Mouse (Mus musculus): ENCODE results near the gene 1700037C18Rik.
A peak's percentile ranks its signal among the peaks of the same experiment; 100 is the strongest.

The 1700037C18Rik gene

DNA sequence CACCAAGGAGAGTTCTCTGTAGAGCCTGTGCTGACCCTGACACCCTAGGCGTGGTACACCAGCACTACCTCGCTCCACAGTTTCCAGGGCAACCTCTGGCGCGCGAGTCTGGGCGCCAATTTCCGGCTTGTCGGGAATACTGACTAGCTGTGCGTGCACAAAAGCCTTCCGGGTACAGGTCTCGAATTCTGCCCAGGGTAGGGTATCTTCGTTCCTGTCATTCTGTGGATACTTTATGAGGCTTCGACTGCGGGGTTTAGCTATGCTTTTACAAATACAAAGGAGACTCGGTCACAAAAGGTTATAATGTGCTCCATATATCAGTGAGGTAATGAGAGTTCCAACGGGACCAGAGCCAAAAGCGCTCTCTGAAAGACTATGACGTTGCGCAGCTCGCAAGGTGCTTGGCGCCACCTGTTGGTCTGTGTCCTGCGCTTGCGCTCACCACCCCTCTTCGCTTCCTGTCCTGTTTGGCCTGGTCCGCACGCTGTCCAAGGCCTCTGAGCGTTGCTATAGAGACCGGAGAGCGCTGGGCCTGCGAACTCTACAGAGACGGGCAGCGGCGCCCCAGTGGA is at the start of gene 1700037C18Rik, which contains the start of gene Cluap1:
Gene 1700037C18Rik, minus strand, starts transcription at position 153 of the 575 bp plus-strand sequence.
Gene Cluap1, plus strand, starts transcription at position 265 of the 575 bp plus-strand sequence.
- peak; percentile 93 to 95 for DNase-seq

DNA sequence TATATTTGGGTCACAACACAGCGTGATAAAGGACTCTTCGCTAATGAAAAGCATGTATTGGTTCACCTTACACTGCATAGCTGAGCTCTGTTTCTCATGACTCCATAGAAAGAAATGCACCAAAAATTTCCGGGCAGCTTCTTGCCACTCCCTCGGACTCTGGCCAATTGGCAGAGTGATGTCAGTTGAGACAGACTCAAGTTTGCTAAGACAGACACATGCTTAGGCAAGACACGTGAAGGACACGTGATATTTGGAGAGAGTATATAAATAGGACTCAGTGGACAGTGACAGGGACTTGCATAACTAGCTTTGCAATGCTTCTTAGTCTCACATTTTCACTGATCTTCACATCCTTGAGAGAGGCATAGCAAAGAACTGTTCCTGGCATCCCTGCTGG is 47.9 kb upstream of the 1700037C18Rik start:
- peak; percentile 48 to 69 for DNase-seq

DNA sequence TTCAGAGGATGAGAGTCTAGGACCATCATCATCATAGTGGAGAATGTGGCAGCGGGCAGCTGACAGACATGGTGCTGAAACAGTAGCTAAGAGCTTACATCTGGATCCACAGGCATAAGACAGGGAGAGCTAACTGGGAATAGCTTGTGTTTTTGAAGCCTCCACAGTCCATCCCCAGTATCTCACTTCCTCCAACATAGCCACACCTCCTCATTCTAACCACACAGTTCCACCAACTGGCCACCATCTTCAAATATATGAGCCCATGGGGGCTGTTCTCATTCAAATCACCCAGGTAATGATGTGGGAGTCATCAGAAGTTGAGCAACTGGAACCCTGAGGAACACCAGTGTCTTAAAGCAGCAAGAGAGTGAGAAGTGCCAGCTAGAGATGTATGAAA is 42.7 kb upstream of the 1700037C18Rik start:
- no peak for DNase-seq

DNA sequence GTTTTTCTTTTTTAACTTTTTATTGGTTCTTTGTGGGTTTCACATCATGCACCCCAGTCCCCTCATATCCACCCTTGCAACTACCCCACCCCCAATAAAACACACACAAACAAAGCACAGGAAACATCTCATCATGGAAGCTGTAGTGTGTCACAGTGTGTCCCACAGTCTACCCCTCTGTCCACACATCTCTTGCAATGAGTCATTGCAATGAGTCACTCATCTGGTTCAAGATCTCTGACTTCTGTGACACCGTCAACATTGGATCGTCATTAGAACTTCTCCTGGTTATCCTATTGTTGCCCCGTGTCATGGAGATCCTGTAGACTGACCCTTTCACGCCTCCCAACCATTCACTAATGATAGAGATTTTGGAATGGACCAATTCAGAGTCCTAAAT is 26.2 kb upstream of the 1700037C18Rik start:
- DNase-seq, result no peak

DNA sequence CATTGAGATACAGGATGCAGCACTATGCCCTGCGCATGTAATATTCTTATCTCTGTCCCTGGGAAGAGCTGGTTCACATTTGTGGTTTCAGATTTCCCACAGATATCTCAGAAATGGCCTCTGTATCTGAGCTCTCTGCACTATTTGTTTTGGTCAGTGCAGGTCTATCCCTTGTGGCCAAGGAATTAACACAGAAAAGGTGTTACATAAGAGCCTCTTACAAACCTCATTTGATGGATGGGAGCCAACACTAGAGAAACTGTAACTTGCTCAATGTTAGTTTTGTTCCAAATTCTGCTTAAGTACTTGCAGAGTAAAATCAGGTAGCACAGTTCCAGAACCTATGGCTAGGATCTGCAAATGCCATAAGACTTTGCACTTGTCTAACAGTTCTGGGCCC is 25.6 kb upstream of the 1700037C18Rik start:
- DNase-seq, result no peak

DNA sequence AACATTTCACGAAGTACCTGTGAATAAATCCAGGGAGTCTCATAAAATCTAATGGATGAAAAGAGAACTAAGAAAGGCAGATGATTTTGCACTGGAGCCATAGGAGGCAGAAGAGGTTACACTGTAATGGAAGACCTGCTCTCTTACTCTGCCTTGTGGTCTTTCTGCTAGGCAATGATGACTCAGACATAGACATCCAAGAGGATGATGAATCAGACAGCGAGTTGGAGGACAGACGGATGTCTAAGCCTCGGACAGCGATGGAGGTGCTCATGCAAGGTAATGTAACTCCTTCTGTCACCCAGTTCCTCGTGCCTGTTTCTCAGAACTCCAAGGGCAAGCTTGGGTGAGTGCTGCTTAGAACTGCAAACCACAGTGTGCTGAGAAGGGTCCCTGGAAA is 25.0 kb upstream of the 1700037C18Rik start:
- DNase-seq, result no peak

DNA sequence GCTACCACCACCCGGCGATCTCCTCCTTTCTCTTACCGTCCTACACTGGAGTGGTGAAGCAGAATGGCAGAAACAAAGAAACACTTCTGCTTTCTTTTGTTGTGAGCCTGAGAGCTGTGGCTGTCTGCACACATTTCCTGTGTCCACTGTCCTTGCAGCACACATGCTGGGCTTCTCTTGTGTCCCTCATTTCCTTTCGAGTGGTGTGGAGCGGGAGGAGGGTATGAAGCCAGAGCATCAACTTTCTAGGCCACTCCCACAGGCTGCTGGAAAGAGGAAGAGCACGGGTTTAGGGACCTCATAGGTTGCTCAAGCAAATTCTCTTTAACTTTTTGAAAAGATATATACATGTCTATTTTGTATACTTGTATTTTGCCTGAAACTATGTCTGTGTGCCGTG is 20.7 kb upstream of the 1700037C18Rik start:
- DNase-seq, result no peak

DNA sequence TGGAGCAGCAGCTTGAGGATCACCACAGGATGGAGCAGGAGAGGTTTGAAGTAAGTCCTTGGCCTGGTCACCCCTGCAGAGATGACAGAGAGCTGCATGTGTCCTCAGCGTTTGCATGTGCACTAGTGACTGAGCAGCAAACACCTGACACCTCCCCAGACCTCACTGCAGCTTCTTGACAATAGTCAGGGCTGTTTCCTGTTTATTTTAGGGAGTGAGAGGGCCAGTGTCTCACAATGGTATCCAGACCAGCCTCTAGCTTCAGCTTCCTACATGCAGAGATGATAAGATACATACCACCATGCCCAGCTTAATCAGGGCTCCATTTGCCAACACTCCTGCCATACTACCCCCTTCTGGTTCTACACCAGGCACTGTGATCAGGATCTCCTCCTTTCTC is 20.1 kb upstream of the 1700037C18Rik start:
- DNase-seq, result no peak

DNA sequence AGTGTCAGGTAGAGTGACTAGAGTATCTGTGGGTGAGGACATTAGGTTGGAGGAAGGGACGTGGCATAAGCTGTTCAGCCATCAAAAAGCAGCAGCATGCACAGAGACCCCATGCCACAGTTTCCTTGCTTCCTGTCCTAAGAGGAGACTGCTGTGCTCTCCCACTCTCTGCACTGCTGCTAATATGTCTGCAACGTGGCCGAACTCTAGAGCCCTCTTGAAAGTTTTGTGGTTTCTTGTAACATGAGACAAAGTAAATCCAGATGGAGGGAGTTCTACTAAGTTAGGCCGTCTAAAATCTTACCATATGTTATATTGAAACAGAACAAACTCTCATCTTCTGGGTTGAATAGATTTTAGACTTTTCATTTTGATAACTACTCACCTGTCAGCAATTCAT is 15.5 kb upstream of the 1700037C18Rik start:
- DNase-seq, result no peak

DNA sequence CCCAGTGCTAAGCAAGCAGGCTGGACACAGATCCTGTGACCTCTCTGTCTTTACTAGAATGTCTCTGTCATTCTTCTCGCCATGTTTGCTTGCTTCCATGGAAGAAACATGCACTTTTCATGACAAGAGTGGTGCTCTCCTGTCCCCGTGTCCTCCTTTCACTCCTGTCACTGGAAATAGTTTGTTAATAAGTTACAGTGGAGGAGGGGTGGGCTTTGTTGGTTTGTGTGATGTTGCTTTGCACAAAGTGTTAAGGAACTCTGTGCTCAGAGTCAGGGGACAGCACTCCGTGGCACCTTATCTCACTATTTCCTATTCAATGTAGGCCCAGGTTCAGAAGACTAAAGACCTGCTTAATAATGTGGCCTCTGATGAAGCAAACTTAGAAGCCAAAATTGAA is 15.0 kb upstream of the 1700037C18Rik start:
- DNase-seq, result no peak

DNA sequence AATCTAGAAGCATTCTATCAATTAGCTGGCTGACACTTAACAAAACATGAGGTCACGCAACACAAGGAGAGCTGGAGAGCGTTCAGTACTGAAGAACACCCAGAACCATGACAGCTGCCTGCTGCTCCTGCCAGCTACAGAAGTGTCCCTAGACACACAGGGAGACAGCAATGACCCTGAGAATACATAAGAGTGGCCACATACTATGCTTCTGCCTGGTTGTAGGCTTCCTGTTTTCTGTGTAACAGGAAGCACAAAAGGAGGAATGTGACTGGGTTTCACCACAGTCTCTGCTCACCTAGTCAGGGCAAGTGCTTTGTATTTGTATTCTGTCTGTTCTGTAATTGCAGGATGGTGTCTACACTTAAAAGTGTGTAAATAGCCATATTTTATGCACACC is 12.3 kb upstream of the 1700037C18Rik start:
- no peak for DNase-seq

DNA sequence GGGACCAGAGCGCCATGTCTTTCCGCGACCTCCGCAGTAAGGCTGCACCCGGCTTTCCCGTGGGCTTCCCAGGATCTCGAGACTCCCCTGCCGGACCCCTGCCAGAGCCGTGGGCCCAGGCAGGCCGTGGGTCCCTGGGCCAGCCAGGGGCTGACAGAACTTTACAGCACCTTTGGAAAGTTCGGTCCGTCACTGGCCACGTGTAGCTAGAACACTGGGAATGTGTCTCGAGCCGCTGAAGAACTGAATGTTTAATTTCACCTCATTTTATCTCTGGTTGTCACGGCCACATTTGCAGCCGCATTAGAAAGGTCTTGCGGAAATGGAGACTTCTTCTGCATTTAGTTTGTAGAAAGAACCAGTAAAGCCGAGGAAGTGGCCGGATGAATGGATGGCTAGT is 629 bp upstream of the 1700037C18Rik start:
- no peak for DNase-seq

DNA sequence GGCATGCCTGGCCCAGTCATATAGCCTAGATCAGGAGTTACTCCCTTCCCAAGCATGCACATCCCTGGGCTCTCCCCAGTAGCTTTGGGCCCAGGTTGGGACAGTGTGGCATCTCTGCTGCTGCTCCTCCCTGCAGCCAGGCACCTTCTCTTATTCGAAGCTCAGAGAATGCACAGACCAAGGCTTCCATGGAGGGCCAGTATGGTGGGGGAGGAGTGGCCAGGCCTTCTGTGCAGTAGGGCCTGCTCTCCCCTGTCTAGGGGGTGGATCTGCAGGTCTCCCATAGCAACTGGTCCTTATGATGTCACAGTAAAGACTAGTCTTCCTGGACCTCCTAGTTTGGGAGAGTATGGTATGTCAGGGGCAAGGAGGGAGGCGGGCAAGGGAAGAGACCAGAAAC is 1.0 kb downstream of the 1700037C18Rik start:
- DNase-seq, result no peak

DNA sequence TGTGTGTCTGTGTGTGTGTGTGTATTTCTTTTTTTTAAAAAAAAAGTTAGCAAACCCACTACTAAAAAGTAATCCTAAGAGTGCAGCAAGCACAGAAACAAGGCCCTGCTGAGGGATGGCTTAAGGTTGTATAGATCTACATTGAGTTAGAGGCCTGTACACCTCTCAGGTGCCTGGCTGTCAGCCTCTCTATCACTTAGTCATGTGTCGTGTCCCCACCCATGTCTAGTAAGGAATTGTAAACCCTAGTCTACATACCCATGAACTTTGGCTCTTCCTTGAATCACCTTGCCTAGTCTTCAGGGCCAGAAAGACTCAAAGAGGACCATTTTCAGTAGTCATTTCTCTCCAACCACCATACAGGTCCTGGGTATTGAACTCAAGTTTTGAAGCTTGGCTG is 11.9 kb downstream of the 1700037C18Rik start:
- no peak for DNase-seq

DNA sequence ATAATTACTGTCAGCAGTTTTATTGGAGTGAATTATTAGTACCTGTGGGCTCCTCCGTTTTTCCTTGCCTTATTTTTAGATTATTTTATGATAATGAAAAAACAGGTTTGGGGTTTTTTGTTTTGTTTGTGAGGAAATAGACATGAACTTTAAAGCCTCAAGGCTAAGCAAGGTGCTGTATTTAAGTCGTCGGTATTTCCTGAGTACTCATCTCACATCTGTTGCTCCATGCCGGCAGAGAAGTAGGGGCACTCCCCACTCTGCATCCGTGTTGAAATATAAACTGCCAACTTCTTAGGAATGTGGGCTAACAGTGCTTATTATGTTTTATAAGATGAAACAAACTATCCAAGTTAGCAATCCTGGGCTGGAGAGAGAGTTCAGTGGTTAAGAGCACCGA is 12.4 kb downstream of the 1700037C18Rik start:
- DNase-seq, result no peak

DNA sequence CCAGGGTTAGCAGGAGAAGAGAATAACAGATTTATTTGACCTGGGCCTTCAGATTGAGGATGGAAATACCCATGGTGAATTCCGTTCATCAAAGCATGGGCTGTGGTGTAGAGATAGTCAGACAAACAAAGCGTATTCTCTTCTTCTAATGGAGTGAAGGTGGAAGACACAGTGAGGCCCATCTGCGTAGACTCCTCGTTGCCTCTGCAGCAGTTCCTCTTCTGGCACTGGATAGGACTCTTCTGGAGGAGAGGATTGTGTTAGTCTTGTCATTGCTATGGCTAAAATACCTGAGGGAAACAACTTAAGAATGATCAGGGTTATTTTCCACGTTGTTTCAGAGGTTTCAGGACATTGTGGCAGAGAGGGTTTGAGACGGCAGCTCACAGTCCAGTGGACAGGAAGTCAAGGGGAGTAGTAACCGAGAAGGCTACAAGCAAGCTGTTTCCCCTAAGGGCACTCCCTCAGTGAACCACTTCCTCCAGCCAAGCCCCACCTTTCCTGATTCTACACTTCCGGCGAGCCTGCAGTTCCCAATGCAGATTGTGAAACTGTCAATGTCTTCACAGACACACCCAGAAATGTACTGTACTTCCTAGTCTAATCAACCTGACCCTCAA is 13.2 kb downstream of the 1700037C18Rik start:
- no peak for DNase-seq

DNA sequence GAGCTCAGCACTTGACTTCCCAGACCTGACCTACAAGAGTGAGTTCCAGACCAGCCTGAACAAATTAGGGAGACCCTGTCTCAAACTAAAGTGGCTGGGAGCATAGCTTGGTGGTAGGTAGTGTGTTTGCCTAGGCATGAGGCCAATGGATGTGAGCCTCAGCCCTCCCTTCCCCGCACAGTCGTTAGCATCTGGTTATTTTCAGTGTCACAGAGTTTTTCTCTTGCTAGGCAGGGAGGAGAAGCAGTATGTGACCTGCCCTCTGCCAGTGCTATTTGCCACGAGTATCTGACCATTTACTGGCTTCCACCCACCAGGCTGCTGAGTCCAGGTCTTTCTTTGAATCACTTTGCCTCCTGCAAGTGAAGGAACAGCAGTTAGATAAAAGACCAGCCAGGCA is 14.8 kb downstream of the 1700037C18Rik start:
- DNase-seq, result no peak

DNA sequence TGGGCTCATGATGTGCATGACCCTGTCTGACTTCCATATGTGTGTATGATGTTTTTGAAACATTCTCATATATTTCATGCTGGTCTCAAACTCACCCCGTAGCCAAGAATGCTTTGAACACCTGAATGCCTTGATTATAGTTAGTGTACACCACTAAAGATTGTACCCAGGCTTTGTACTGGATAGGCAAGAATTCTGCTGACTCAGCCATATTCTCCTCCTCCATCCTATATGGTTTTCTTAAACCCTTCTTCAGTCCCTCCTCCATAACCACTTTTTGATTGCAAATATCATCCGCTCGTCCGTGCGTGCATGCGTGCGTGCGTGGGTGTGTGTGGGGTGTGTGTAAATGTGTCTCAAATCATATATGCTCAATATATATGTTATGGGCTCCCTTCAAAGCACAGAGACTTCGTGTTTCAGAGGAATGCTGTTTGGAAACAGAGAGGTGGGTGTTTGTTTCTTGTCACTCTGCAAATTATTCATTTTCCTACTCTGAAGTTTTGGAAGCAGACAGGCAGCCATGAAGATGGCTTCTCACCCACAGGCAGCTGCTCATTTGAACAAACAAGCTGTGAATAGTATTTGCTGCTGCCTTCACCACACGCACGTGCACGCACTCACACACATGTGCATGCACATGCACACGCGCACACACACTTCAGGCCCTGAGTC is 16.7 kb downstream of the 1700037C18Rik start:
- DNase-seq, result no peak

DNA sequence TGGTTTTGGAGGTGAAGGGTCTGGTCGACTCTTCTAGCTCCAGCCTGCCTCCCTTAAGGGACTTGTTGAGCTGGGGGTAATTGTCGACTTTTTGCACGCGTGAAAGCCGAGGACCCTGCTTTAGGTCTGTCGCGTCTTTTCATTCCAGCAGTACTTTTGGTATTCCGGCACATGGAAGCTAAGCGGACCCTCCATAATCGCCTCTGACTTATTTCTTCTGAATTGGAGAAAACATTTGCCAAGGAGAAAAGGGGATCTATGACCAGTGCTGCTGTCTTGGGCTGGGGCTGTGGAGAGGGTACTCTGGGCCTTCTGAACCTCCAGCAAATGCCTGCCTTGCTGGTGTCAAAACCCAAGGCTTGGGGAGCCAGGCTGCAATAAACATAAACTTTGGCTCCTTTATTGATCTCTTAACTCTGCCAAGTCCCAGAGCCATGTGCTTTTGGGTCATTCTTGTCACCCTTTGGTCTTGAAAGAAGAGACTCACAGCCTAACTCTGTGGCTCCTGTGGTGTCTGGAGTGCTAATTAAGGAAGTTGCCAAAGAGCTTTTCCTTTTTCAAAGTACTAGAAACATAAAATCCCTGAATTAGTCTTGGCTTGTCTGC is 23.3 kb downstream of the 1700037C18Rik start:
- DNase-seq, result no peak

DNA sequence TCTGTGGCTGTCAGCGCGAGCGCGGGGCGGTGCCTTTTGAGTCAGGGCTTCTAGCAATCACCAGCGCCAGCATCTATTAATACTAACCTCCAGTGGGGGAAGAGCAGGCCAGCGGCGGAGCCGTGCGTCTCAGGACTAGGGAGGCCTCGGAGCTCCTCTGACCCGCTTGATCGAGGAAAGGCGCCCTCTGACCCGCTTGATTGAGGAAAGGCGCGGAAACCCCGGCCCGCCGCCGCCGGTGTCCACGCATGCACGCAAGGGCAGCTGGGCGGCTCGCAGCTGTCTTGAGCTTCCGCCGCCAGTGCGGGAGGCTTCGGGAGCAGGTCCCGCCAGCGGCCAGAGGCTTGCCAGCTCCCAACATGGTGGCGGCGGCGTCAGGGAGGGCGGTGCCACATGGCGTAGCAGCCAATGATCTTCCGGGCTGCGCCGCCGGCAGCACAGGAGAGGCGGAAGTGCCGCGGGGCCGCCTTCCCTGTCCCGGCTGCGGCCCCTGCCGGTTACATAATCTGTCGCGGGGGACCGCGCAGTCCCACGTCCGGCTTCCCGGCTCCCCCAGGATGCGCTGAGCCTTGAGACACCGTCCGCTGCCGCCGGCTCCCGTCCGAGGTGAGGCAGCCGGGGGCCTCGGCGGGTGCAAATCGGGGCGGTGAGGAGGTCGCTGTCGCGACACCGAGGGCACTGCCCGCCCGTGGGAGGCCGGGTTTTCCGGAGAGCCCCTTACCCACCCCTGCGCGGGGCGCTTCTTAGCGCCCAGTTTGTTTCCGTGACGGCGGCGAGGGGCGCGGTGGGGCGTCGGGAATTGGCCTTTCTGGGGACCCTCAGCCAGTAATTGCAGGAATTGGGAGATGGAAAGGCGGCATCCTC is 24.1 kb downstream of the 1700037C18Rik start, which contains the start of the genes Zfp597 and Gm20695:
Gene Zfp597, minus strand, starts transcription at position 361 of the 864 bp plus-strand sequence.
Gene Gm20695, plus strand, starts transcription at position 448 of the 864 bp plus-strand sequence.
- peak; percentile 96 to 98 for DNase-seq

DNA sequence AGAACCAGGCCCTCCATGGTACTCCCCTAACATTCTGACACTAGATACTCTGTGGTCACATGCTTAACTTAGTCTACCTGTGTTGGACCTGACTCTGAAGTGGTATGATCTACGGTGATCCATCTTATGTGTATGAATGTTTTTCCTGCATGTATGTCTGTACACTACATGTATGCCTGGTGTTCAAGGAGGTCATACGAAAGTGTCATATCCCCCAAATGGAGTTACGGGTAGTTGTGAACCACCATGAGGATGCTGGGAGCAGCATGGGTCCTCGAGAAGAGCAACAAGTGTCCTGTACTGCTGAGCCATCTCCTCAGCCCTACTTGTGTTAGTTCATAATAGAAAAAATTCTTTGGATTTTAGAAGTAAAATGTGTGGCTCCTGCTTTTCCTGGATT is 32.1 kb downstream of the 1700037C18Rik start:
- DNase-seq, result no peak

DNA sequence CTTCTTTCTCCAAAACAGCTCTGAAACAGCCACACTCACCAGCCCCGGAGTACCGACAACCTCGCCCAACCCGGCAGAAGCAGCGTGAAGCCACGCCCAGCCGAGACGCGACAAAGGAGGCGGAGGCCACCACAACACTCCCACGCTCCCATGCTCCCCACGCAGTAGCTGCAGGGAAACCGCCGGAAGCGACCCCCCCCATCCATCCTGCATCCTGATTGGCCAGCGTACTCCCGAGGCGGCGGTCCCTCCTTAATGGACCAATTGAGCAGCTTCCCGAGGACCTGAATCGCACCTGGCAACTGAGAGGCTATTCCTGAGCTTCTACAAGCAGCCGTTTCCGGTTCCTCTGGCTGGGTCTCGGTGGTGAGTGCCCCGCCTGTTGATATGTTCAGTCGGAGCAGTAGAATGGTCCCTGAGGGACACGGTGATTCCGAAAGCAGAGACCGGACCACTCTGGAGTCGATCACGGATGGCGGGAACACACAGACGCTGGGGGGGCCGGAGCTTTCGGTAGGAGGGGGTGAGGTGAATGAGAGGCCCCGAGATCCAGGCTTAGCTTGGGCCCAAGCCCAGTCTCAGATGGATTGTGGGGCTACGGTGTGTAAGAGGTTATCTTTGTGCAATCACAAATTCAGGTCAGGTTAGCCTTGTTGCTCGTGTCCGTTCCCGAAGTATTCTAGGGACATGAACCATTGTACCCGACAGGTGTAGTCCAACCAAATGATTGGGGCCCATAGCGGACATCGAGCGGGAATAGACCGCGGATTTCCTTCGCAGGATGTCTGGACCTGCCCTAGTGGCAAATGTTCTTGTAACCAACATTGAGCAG is 36.1 kb downstream of the 1700037C18Rik start, which contains the start of gene Naa60:
Gene Naa60, plus strand, starts transcription at position 160 of the 832 bp plus-strand sequence.
- peak; percentile 86 to 93 for DNase-seq

Data from cerebellum, postnatal 25 days (tissue).